ENCODE assay signal across 8 mouse cellular contexts in genomic region chr17:14960951-14961556, GRCm38 (mm10). TPM values are rescaled to one million over a fixed set of nuclear protein-coding genes. Genes with fewer than 3 reads are reported as not detected.
DNase-seq lines count a peak whose midpoint lies in the region; ATAC-seq and TF ChIP-seq lines count a peak whose summit lies in the region.
"Not testable (repeated sequence)": the region's sequence is repeated elsewhere in the genome, so short reads cannot be mapped to it uniquely, and the experiment has no call there.

Gene Phf10, minus strand, starts transcription at chr17:14961273.

- H3K27me3 ChIP-seq in hindbrain, postnatal 0 days (ENCODE audit: insufficient read depth, low read length) = not testable (repeated sequence)

- peak within 1 kb of the TSS; percentile 44 for H3K9ac ChIP-seq in hindbrain, postnatal 0 days (replicated peaks; ENCODE audit: low read length)

- H3K36me3 ChIP-seq in hindbrain, postnatal 0 days (ENCODE audit: insufficient read depth, low read length) = not testable (repeated sequence)

- DNase-seq in adipocyte (ENCODE audit: low spot score) = peak; percentile 34
- DNase-seq in embryo, embryonic 10 days (ENCODE audit: low spot score) = peak; percentile 16
- DNase-seq in gastrocnemius, postnatal 36 days = peak; percentile 16 to 42
- DNase-seq in hindbrain, postnatal 0 days (ENCODE audit: low spot score) = peak; percentile 9
- peak in 1 of 2 experiments; percentile 8 for DNase-seq in left cerebral cortex, adult 8-10 months (ENCODE audit: low spot score in 2 of 2)
- DNase-seq in lung, postnatal 36 days = peak; percentile 13
- peak; percentile 56 for DNase-seq in retina, postnatal 1 day
- peak; percentile 24 to 37 for DNase-seq in urinary bladder, postnatal 36 days (ENCODE audit: low spot score in 2 of 2)

- H3K4me3 ChIP-seq in hindbrain, postnatal 0 days (ENCODE audit: low read length) = peak within 1 kb of the TSS; percentile 58

- not testable (repeated sequence) for H3K4me1 ChIP-seq in hindbrain, postnatal 0 days (ENCODE audit: insufficient read depth, low read length)

- H3K9me3 ChIP-seq in hindbrain, postnatal 0 days (ENCODE audit: low read length) = not testable (repeated sequence)

- under 1% methylated on average over 34 of the region's 100 CpGs for WGBS in hindbrain, postnatal 0 days

- not testable (repeated sequence) for TF ChIP-seq CTCF in hindbrain, postnatal 0 days (IDR thresholded peaks at IDR 0.05; ENCODE audit: low read depth)

- H3K27ac ChIP-seq in hindbrain, postnatal 0 days = peak within 1 kb of the TSS; percentile 45; the same call in 1 of the 2 replicates

- ATAC-seq in hindbrain, postnatal 0 days = peak; percentile 84

- intact Hi-C loops in gastrocnemius, postnatal 36 days (cut with DNase I) = not testable (repeated sequence)

- peak within 1 kb of the TSS; percentile 87 for H3K4me2 ChIP-seq in hindbrain, postnatal 0 days (ENCODE audit: low read depth, low read length)

RNA-seq across cellular contexts. Expression of gene Phf10, which starts in this region (rescaled TPM):
- total RNA-seq in gastrocnemius, postnatal 36 days (2021) = 10 to 100 TPM; 43.2 to 46.4 TPM
- total RNA-seq in hindbrain, postnatal 0 days (2014; rRNA removed) = 35.4 and 38.3 TPM in 2 replicates
- polyA plus RNA-seq in hindbrain, postnatal 0 days (2015; fragmentation: Nextera tagmentation; extraction: Ambion mirVana) = 12.5 and 15.9 TPM in 2 replicates
- 10 to 100 TPM; 48.0 to 54.9 (median 50.7) TPM for total RNA-seq in left cerebral cortex, adult 8-10 months (2022)
